Mouse (Mus musculus): ENCODE measurements at regions not wholly inside any gene's neighbourhood (a gene's known extent, or its start where the extent isn't known, plus 50 kb on each side); places are given as distances from the start of the nearest gene placed in this dataset.

DNA sequence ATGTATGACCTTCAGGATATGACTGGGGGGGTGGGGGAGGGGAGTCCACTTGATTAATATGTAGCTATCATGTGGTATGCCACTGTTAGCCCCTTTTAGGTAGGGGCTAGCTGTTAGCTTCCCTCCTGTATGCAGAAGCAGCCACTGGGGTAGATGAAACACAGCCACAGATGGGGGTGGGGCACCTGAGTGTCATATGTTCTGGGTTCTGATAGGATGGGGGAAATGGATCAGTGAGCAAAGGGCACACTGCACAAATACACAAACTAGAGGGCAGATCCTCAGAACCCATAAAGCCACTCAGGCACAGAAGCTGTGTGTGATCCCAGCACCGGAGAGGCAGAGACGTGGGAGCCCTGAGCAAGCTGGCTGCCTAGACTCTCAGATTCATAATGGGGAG, 107.4 kb upstream of the Hs6st1 start:
- H3K36me3 ChIP-seq (ENCODE audit: control insufficient read depth, insufficient read depth, low read length), result no peaks in the 10 kb centered on the region
- 98% methylated on average over 2 of the region's 2 CpGs for WGBS

DNA sequence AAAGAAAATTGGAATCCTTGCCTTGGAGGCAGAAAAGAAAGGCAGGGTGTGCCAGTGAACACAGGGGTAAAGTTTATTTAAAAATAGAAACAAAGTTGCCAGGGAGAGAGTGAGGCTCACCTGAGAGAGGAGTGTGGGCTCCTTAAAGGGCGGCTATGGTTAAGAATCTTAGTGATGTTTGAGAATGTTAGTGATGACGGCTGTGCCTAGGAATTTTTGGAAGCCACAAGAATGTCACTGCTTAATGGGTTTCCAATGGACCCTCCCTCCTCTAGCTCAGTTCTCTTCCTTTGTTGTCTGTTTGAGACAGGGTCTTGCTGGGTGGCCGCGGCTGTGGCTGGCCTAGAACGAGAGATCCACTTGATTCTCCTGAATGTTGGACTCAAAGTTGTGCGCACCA, 106.3 kb upstream of the Hs6st1 start:
- no peak for TF ChIP-seq POLR2A (IDR thresholded peaks at IDR 0.05; ENCODE audit: control insufficient read depth, extremely low read depth, insufficient read depth, low read length, poor library complexity)
- no peak for TF ChIP-seq CTCF (IDR thresholded peaks at IDR 0.05; ENCODE audit: borderline replicate concordance, control insufficient read depth, extremely low read depth, insufficient read depth, low read length, poor library complexity)
- no peak overlapping the region for H3K27ac ChIP-seq (ENCODE audit: control insufficient read depth, insufficient read depth, low read length)
- WGBS, result 85% methylated on average over 6 of the region's 6 CpGs
- no peak for DNase-seq
- no peaks in the 10 kb centered on the region for H3K36me3 ChIP-seq (ENCODE audit: control insufficient read depth, insufficient read depth, low read length)
- no peaks in the 10 kb centered on the region for H3K27me3 ChIP-seq (ENCODE audit: control insufficient read depth, insufficient read depth, low read length)
- H3K4me3 ChIP-seq (ENCODE audit: control insufficient read depth, insufficient read depth, low read length), result no peak overlapping the region
- H3K4me1 ChIP-seq (replicated peaks; ENCODE audit: control insufficient read depth, insufficient read depth, low read length), result no peaks in the 10 kb centered on the region

More for the DNA sequence above, 107.4 kb upstream of the Hs6st1 start:
- H3K4me3 ChIP-seq (ENCODE audit: control insufficient read depth, insufficient read depth, low read length), result no peak overlapping the region
- no peak for TF ChIP-seq POLR2A (IDR thresholded peaks at IDR 0.05; ENCODE audit: control insufficient read depth, extremely low read depth, insufficient read depth, low read length, poor library complexity)
- TF ChIP-seq CTCF (IDR thresholded peaks at IDR 0.05; ENCODE audit: borderline replicate concordance, control insufficient read depth, extremely low read depth, insufficient read depth, low read length, poor library complexity), result no peak
- H3K27ac ChIP-seq (ENCODE audit: control insufficient read depth, insufficient read depth, low read length), result no peak overlapping the region
- DNase-seq, result no peak
- H3K4me1 ChIP-seq (replicated peaks; ENCODE audit: control insufficient read depth, insufficient read depth, low read length), result no peaks in the 10 kb centered on the region
- H3K27me3 ChIP-seq (ENCODE audit: control insufficient read depth, insufficient read depth, low read length), result no peaks in the 10 kb centered on the region

DNA sequence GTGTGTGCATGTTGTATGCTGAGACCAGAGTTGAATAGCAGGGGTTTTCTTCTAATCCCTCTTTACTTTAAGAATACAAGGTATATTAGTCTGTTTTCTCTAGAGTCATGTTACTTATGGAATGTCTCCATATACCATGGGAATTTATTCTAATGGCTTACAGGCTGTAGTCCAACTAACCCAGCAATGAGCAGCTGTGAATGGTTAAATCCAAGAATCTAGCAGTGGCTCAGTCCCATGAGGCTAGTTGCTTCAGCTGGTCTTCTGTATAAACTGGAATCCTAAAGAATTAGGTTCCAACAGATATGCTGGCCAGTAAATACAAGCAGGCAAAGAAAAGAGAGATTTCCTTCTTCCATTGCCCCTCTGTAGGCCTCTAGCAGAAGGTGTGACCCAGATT, 99.7 kb upstream of the Hs6st1 start:
- TF ChIP-seq POLR2A (IDR thresholded peaks at IDR 0.05; ENCODE audit: control insufficient read depth, extremely low read depth, insufficient read depth, low read length, poor library complexity), result no peak
- no peak for TF ChIP-seq CTCF (IDR thresholded peaks at IDR 0.05; ENCODE audit: borderline replicate concordance, control insufficient read depth, extremely low read depth, insufficient read depth, low read length, poor library complexity)
- H3K27me3 ChIP-seq (ENCODE audit: control insufficient read depth, insufficient read depth, low read length), result no peaks in the 10 kb centered on the region
- H3K4me1 ChIP-seq (replicated peaks; ENCODE audit: control insufficient read depth, insufficient read depth, low read length), result peaks cover 23% of the 10 kb centered on the region
- H3K27ac ChIP-seq (ENCODE audit: control insufficient read depth, insufficient read depth, low read length), result no peak overlapping the region
- H3K36me3 ChIP-seq (ENCODE audit: control insufficient read depth, insufficient read depth, low read length), result no peaks in the 10 kb centered on the region
- H3K4me3 ChIP-seq (ENCODE audit: control insufficient read depth, insufficient read depth, low read length), result no peak overlapping the region
- DNase-seq, result no peak

DNA sequence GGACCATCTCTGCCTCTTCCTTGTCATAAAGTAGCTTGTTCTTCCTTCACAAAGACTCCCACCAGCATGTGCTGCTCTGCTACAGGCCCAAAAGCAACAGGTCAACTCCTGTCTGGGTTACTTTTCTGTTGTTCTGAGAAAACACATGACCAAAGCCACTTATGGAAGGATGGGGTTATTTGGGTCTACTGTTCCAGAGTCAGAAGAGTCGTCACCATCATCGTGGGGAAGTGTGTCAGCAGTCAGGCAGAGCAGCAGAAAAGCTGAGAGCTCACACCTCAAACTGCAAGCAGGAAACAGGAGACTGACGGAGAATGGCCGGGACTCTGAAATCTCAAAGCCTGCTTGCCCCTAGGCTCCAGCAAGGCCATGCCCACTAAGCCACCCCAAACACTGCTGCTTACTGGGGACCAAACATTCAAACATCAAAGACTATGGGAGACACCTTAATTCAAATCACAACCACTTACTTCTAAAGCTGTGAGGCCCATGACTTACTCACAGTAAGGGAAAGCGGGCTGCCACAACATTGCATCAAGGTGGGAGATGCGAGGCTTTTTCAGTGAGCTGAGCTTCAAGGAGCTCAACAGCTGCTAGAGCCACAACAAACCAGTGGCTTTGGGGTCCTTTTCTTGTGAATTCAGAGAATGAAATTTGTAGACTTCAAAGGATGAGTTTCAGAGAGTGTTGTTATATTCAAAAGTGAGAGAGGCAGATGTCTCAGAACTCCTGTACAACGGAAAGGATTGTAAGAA, 96.6 kb upstream of the Hs6st1 start:
- 21% methylated on average over 7 of the region's 7 CpGs for WGBS

DNA sequence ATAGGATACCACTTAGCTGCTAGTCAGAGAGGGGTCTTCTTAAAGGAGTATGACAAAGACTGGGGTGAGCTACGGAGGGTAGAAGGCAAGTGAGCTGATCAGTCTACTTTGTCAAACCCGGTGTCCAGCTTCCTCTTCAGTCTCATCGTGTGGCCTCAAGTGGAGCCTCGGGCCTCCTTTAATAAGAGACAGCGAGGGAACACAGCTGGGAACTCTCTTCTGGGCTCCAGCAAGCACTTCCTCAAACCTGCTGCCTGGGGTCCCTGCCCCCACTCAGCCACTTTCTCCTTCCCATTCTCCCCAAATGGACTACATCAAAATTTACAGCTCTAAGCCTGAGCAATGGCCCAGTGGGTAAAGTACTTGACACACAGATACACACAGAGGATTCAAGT, 96.0 kb upstream of the Hs6st1 start:
- TF ChIP-seq POLR2A (IDR thresholded peaks at IDR 0.05; ENCODE audit: control insufficient read depth, extremely low read depth, insufficient read depth, low read length, poor library complexity), result no peak
- DNase-seq, result no peak
- Histone ChIP-seq H3K4me3 (ENCODE audit: control insufficient read depth, insufficient read depth, low read length) (no peak overlapping the region), H3K4me1 (replicated peaks; ENCODE audit: control insufficient read depth, insufficient read depth, low read length) (peaks cover 24% of the 10 kb centered on the region), H3K27ac (ENCODE audit: control insufficient read depth, insufficient read depth, low read length) (no peak overlapping the region), H3K27me3 (ENCODE audit: control insufficient read depth, insufficient read depth, low read length) (no peaks in the 10 kb centered on the region), H3K36me3 (ENCODE audit: control insufficient read depth, insufficient read depth, low read length) (no peaks in the 10 kb centered on the region)
- WGBS, result 10% methylated on average over 5 of the region's 5 CpGs

More for the DNA sequence above, 96.6 kb upstream of the Hs6st1 start:
- no peaks in the 10 kb centered on the region for H3K36me3 ChIP-seq (ENCODE audit: control insufficient read depth, insufficient read depth, low read length)
- TF ChIP-seq CTCF (IDR thresholded peaks at IDR 0.05; ENCODE audit: borderline replicate concordance, control insufficient read depth, extremely low read depth, insufficient read depth, low read length, poor library complexity) (no peak), POLR2A (IDR thresholded peaks at IDR 0.05; ENCODE audit: control insufficient read depth, extremely low read depth, insufficient read depth, low read length, poor library complexity) (no peak)
- no peaks in the 10 kb centered on the region for H3K27me3 ChIP-seq (ENCODE audit: control insufficient read depth, insufficient read depth, low read length)
- no peak overlapping the region for H3K4me3 ChIP-seq (ENCODE audit: control insufficient read depth, insufficient read depth, low read length)
- peaks cover 24% of the 10 kb centered on the region for H3K4me1 ChIP-seq (replicated peaks; ENCODE audit: control insufficient read depth, insufficient read depth, low read length)
- H3K27ac ChIP-seq (ENCODE audit: control insufficient read depth, insufficient read depth, low read length), result no peak overlapping the region
- DNase-seq, result peak; percentile 40

DNA sequence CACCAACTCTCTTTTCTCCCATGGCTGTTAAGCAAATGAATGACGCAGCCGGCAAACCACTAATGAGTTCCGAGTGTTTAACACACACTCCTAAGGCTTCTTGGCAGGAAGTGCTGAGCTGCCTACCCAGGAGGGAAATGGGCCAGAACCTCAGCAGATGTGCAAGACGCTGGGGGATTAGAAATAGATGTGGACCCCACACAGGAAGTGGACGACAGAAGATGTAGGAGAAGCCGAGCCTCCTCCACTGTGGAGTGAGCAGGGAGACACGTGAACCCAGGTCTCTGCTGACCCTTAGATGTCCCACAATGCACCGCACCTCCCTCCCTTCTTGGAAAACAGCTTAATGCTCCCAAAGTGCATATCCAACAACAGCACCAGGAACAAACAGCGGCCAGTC, 94.8 kb upstream of the Hs6st1 start:
- 37% methylated on average over 9 of the region's 9 CpGs for WGBS
- no peak overlapping the region for H3K4me3 ChIP-seq (ENCODE audit: control insufficient read depth, insufficient read depth, low read length)
- no peak for DNase-seq
- H3K27me3 ChIP-seq (ENCODE audit: control insufficient read depth, insufficient read depth, low read length), result no peaks in the 10 kb centered on the region
- no peak overlapping the region for H3K27ac ChIP-seq (ENCODE audit: control insufficient read depth, insufficient read depth, low read length)
- TF ChIP-seq POLR2A (IDR thresholded peaks at IDR 0.05; ENCODE audit: control insufficient read depth, extremely low read depth, insufficient read depth, low read length, poor library complexity) (no peak), CTCF (IDR thresholded peaks at IDR 0.05; ENCODE audit: borderline replicate concordance, control insufficient read depth, extremely low read depth, insufficient read depth, low read length, poor library complexity) (no peak)
- peaks cover 24% of the 10 kb centered on the region for H3K4me1 ChIP-seq (replicated peaks; ENCODE audit: control insufficient read depth, insufficient read depth, low read length)
- H3K36me3 ChIP-seq (ENCODE audit: control insufficient read depth, insufficient read depth, low read length), result no peaks in the 10 kb centered on the region
